In the genomic region with DNA sequence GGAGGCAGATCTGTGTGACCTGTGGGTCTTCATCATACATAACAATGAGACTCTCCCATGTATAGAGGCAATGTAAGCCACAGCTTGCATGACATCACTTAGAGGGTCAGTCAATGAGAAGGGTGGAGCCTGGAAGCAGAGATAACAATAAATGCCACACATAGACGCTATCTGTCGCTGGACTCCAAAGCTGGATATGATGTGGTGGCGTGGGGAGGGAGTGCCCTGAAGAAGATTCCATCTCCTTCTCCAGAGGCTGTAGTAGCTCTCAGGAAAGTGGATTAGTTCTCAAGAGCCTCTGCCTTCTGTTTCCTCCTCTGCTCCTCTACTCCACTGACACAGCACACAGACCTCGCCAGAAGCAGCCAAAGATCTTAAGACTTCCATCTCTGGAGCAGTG, we compare ENCODE assay signal across 11 mouse cellular contexts.
DNase-seq lines count a peak whose midpoint lies in the region; ATAC-seq lines count a peak whose summit lies in the region.
"Had no signal": no experiment of that assay in that cellular context is flagged by ENCODE, and none has a peak within 500 bp of the region (broad histone marks: within the 10 kb centered on the region; RNA-seq: fewer than 3 reads in every experiment).

No protein-coding gene starts in this region.

- H3K27me3 ChIP-seq in hindbrain, embryonic 14.5 days (ENCODE audit: control insufficient read depth, insufficient read depth, low read length): no peaks in the 10 kb centered on the region
- H3K27me3 ChIP-seq in hindbrain, embryonic 11.5 days (ENCODE audit: control insufficient read depth, insufficient read depth, low read length): no peaks in the 10 kb centered on the region
- H3K27me3 ChIP-seq in lung, embryonic 16.5 days (ENCODE audit: control insufficient read depth, insufficient read depth, low read depth, low read length): no peaks in the 10 kb centered on the region
- no peaks in the 10 kb centered on the region for H3K27me3 ChIP-seq in embryonic facial prominence, embryonic 15.5 days
- H3K27me3 ChIP-seq: neural tube, embryonic 12.5 days had no signal

- no peak for ATAC-seq in hindbrain, embryonic 14.5 days (ENCODE audit: low FRiP score)
- no peak for ATAC-seq in hindbrain, embryonic 11.5 days (ENCODE audit: low FRiP score)
- no peak for ATAC-seq in lung, embryonic 16.5 days (ENCODE audit: low read depth)
- no peak for ATAC-seq in embryonic facial prominence, embryonic 15.5 days (ENCODE audit: insufficient number of reproducible peaks, low FRiP score, low TSS enrichment, low read depth)
- ATAC-seq in megakaryocyte-erythroid progenitor cell, adult 5-6 weeks (replicated peaks; ENCODE audit: low FRiP score, low TSS enrichment, poor library complexity, severe bottlenecking): peak; percentile 22; the same call in 1 of the 2 replicates

- no peaks in the 10 kb centered on the region for H3K9me3 ChIP-seq in hindbrain, embryonic 14.5 days (ENCODE audit: control insufficient read depth, low read length)
- H3K9me3 ChIP-seq in hindbrain, embryonic 11.5 days (ENCODE audit: control insufficient read depth, low read length): no peaks in the 10 kb centered on the region
- no peaks in the 10 kb centered on the region for H3K9me3 ChIP-seq in lung, embryonic 16.5 days (ENCODE audit: control insufficient read depth, low read length)
- H3K9me3 ChIP-seq in embryonic facial prominence, embryonic 15.5 days (replicated peaks): no peaks in the 10 kb centered on the region
- H3K9me3 ChIP-seq: neural tube, embryonic 12.5 days had no signal

- no peak overlapping the region for H3K4me2 ChIP-seq in hindbrain, embryonic 14.5 days (replicated peaks)
- H3K4me2 ChIP-seq in hindbrain, embryonic 11.5 days (replicated peaks; ENCODE audit: low read depth, low read length): no peak overlapping the region
- no peak overlapping the region for H3K4me2 ChIP-seq in lung, embryonic 16.5 days (ENCODE audit: low read depth, low read length)
- no peak overlapping the region for H3K4me2 ChIP-seq in embryonic facial prominence, embryonic 15.5 days (replicated peaks)
- H3K4me2 ChIP-seq: neural tube, embryonic 12.5 days had no signal

- 78% methylated on average over 4 of the region's 4 CpGs for WGBS in hindbrain, embryonic 14.5 days
- WGBS in hindbrain, embryonic 11.5 days: 70% methylated on average over 4 of the region's 4 CpGs
- WGBS in lung, embryonic 16.5 days: 52% methylated on average over 4 of the region's 4 CpGs
- 69% methylated on average over 4 of the region's 4 CpGs for WGBS in embryonic facial prominence, embryonic 15.5 days

- peak overlapping the region; percentile 95 for H3K27ac ChIP-seq in hindbrain, embryonic 14.5 days
- H3K27ac ChIP-seq in hindbrain, embryonic 11.5 days (ENCODE audit: low read depth, low read length): no peak overlapping the region
- H3K27ac ChIP-seq in lung, embryonic 16.5 days (ENCODE audit: low read length): peak overlapping the region; percentile 25
- peak overlapping the region; percentile 22; the same call in 1 of the 2 replicates for H3K27ac ChIP-seq in embryonic facial prominence, embryonic 15.5 days (replicated peaks)
- H3K27ac ChIP-seq: neural tube, embryonic 12.5 days had no signal

- no peak for DNase-seq in hindbrain, embryonic 14.5 days (ENCODE audit: low spot score)
- no peak for DNase-seq in hindbrain, embryonic 11.5 days (ENCODE audit: low spot score)
- DNase-seq in lung, postnatal 4 days: no peak
- DNase-seq in adrenal gland, adult 8-10 months: no peak
- DNase-seq: cerebellum, adult 9-11 months; left cerebral cortex, postnatal 4 days; thymus, postnatal 36 days had no signal

- H3K4me3 ChIP-seq in hindbrain, embryonic 14.5 days (replicated peaks; ENCODE audit: low read length): no peak overlapping the region
- no peak overlapping the region for H3K4me3 ChIP-seq in hindbrain, embryonic 11.5 days (ENCODE audit: low read depth, low read length)
- no peak overlapping the region for H3K4me3 ChIP-seq in lung, embryonic 16.5 days (ENCODE audit: low read length)
- no peak overlapping the region for H3K4me3 ChIP-seq in embryonic facial prominence, embryonic 15.5 days (replicated peaks)
- H3K4me3 ChIP-seq: neural tube, embryonic 12.5 days had no signal

- H3K9ac ChIP-seq in hindbrain, embryonic 14.5 days: no peak overlapping the region
- H3K9ac ChIP-seq in hindbrain, embryonic 11.5 days (ENCODE audit: low read depth, low read length): no peak overlapping the region
- H3K9ac ChIP-seq in lung, embryonic 16.5 days (ENCODE audit: low read length): peak overlapping the region; percentile 41; the same call in 1 of the 2 replicates
- H3K9ac ChIP-seq in embryonic facial prominence, embryonic 15.5 days: no peak overlapping the region
- H3K9ac ChIP-seq: neural tube, embryonic 12.5 days had no signal

- H3K4me1 ChIP-seq in hindbrain, embryonic 14.5 days (replicated peaks; ENCODE audit: control insufficient read depth, insufficient read depth, low read length): peaks cover 65% of the 10 kb centered on the region
- peaks cover 37% of the 10 kb centered on the region for H3K4me1 ChIP-seq in hindbrain, embryonic 11.5 days (replicated peaks; ENCODE audit: control insufficient read depth, insufficient read depth, low read length)
- peaks cover 89% of the 10 kb centered on the region for H3K4me1 ChIP-seq in lung, embryonic 16.5 days (replicated peaks; ENCODE audit: control insufficient read depth, insufficient read depth, low read length)
- H3K4me1 ChIP-seq in embryonic facial prominence, embryonic 15.5 days: peaks cover 90% of the 10 kb centered on the region

- no peaks in the 10 kb centered on the region for H3K36me3 ChIP-seq in hindbrain, embryonic 14.5 days (replicated peaks; ENCODE audit: control insufficient read depth, insufficient read depth)
- H3K36me3 ChIP-seq in hindbrain, embryonic 11.5 days (ENCODE audit: control insufficient read depth, insufficient read depth, low read length): no peaks in the 10 kb centered on the region
- H3K36me3 ChIP-seq in lung, embryonic 16.5 days (ENCODE audit: control insufficient read depth, insufficient read depth, low read length): peaks cover 4% of the 10 kb centered on the region
- H3K36me3 ChIP-seq in embryonic facial prominence, embryonic 15.5 days: peaks cover 3% of the 10 kb centered on the region; the same call in 1 of the 2 replicates
